Mouse (Mus musculus) lung, postnatal 0 days (tissue): ENCODE results near the gene Vil1.

Source experiments
- CTCF ChIP-seq: IDR thresholded peaks from 2 replicates; pipeline ENCODE4 v1.5.1; 2016; ENCODE audit warnings: antibody characterized with exemption, mild to moderate bottlenecking
- EP300 ChIP-seq: IDR thresholded peaks from 2 replicates; pipeline ENCODE4 v1.6.1; 2016; ENCODE audit warnings: antibody characterized with exemption, mild to moderate bottlenecking, control low read depth

DNA sequence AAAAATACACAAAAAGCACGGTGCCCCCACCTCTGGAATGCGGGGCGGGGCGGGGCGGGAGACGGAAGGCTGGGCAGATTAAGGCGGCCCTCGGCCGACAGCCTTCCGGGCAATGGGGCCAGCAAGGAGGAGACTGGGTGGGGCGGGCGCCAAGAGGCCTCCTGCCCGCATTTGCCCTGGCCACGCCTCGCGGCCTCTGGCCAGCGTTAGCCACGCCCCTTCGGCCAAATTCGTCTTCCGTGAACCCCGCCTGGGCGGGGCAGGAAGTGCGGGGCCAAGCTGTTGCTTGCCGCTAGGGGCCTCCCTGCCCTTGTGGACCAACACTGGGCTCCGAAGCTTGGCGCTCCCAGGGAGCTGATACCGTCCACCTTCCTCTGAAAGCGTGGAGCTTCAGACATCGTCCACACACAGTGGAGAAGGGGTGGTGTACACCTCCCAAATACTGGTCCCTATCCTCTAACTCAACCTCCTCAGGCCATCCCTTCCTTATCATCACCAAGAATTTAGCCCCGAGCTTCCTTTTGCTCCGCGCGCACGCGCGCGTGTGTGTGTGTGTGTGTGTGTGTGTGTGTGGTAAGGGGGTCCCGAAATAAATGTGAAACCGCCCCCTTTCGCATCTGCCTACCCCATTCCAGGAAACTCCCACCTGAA lies 11.8 kb upstream of the Vil1 start:
- TF ChIP-seq CTCF (peak; percentile 95), EP300 (peak; percentile 73)
